Mouse (Mus musculus): ENCODE data around the gene Ahcy. TPM values are rescaled to one million over a fixed set of nuclear protein-coding genes. Genes with fewer than 3 reads are reported as not detected.
"Not testable (repeated sequence)": the region's sequence is repeated elsewhere in the genome, so short reads cannot be mapped to it uniquely, and the experiment has no call there.

Gene Ahcy
- polyA plus RNA-seq, 1 experiment = 34.4 TPM

DNA sequence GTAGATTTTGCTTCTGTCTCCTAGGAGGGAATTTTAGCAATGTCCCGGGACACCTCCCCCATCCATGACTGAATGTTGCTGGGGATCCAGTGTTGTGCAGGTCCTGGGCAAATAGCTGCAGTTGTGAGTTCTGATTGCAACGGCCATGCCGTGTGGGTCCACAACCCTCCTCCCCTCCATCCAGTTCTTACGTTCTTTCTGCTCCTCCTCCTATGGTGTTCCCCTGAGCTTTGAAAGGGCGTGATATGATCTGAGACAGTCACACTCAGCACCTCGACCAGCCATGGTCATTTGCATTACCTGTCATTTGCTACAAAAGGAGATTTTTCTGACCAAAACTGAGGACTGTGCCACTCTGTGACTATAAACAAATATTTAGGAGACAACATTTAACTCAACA is 1.4 kb upstream of the Ahcy start:
- DNase-seq (ENCODE audit: extremely low spot score in 1 of 2, low spot score in 1 of 2) = no peak

- DNase-seq (ENCODE audit: extremely low spot score in 1 of 2, low spot score in 1 of 2) = peak in 1 of 2 experiments; percentile 36
Measured at GRCm38 (mm10) chr2:155074766-155075330, 551 bp upstream of the Ahcy start.

DNA sequence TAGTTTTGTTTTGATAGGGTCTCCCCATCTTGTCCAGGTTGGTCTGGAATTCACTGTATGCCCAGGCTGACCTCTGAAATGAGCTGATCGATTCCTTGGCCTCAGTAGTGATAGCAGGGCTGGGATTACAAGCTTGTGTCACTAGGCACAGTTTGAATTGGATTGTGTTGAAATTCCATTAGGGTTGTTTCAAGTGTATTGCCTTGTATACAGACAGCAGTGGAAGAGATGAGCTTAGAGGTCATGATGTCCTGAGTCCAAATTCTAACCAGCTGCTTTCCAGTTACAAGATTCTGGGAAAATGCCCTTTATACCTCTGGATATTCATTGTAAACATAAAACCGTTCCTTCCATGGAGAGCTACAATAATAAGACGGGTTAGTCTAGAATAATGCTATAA is 950 bp downstream of the Ahcy start:
- no peak for DNase-seq (ENCODE audit: extremely low spot score in 1 of 2, low spot score in 1 of 2)

- DNase-seq (ENCODE audit: extremely low spot score in 1 of 2, low spot score in 1 of 2) = no peak
Measured at GRCm38 (mm10) chr2:155072353-155073145, 1.7 kb downstream of the Ahcy start.

DNA sequence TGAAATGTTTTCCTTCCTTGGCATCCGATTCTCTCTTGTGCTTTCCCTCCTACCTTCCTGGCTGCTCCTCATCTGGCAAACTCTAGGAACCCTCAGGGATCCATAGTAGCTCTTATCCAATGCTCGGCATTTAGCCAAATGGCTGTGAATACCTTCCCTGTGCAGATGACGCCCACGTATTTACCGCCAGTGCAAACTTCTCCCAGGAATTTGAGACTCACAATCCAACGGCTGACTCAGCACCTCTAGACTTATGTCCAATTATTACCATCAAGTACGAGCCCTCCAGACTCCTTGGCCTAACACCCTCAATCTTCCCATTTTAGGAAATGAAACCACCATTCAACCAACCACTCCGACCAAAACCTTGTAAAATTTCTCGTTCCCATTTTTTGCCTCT is 3.3 kb downstream of the Ahcy start:
- peak in 1 of 2 experiments; percentile 17 for DNase-seq (ENCODE audit: extremely low spot score in 1 of 2, low spot score in 1 of 2)

DNA sequence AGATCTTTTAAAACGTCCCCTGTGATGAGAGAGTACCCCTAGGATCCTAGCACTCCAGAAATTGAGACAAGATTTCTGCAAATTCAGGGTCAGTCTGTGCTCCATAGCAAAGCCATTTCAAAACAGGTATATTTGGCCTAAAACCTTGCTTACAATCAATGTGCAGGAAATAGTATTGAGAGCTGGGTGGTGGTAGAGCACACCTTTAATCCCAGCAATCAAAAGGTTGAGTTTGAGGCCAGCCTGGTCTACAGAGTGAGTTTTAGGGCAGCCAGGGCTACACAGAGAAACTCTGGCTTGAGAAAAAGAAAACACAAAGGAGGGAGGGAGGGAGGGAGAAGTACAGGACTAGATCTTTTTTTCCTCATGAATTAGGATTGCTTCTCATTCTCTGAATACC is 16.9 kb downstream of the Ahcy start:
- no peak for DNase-seq (ENCODE audit: extremely low spot score in 1 of 2, low spot score in 1 of 2)

DNA sequence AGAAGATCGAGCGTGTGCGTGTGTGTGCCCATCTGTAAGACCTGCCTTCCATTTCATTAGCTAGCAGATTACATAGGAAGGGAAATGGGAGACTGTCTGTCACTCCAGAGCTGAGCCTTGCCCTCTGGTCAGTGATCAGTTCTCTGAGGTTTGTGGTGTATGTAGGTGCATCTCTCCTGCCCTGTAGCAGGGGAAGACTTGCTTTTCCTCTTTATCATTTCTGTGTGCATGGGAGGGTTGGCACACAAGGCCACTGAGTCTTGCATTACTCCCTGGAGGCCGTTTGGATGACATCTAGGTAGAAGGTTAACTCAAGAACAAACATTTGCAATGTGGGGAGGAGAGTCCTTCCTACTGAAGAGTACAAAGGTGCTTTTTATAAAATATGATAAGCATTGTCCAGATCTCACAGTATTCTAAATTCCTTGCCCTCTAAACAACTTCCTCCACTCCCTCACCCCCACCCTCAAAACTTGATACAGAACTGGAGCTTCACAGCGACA is 18.2 kb downstream of the Ahcy start:
- DNase-seq (ENCODE audit: extremely low spot score in 1 of 2, low spot score in 1 of 2) = no peak

GRCm38 (mm10) chr2:155054672-155055071 is 19.6 kb downstream of the Ahcy start:
- no peak for DNase-seq (ENCODE audit: extremely low spot score in 1 of 2, low spot score in 1 of 2)

DNA sequence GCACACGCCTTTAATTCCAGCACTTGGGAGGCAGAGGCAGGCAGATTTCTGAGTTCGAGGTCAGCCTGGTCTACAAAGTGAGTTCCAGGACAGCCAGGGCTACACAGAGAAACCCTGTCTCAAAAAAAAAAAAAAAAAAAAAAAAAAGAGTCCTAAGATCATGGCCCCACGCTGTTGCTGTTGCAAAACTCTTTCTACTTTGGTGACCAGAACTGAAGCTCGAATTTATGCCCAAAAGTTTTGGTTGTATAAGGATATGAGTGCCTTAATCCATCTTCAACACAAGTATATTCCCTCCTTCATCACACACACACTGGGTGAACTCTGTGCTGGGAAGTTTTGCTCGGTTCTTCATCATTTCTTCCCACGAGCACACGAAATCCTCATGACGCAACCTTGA is 20.8 kb downstream of the Ahcy start:
- not testable (repeated sequence) for DNase-seq (ENCODE audit: extremely low spot score in 1 of 2, low spot score in 1 of 2)

GRCm38 (mm10) chr2:155052681-155053080 is 21.6 kb downstream of the Ahcy start:
- peak in 1 of 2 experiments; percentile 9 for DNase-seq (ENCODE audit: extremely low spot score in 1 of 2, low spot score in 1 of 2)

DNA sequence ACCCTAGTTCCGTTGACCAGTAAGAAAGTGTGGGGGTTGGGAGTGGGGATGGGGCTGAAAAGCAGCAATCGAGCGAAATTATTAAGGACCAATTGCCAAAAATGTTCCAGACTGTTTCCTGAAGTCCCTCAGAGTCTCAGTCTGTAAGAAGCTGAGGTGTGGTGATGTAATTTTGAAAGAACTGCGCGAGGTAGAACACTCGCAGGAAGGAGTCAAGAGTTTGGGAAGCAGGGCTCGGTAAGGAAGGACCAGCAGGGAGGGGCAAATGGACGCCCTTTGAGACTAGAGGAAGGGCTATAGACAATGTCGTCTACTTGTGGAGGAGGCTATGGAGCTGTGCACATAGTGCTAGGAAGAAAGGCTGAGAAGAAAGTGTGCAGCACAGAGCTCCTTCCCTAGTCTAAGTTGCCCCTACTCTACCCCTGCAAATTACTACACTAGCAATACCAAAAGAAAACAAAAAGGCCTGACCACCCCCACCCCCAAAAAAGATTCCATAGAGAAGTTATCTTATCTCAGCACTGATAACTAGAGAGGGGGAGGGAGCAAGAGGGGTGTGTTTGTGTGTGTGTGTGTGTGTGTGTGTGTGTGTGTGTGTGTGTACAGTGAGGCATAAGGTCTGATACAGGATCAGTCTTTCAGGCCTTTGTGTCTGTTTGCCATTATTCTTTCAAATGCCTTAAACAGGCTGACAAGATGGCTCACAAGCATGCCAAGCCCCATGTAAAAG is 22.5 kb downstream of the Ahcy start:
- no peak for DNase-seq (ENCODE audit: extremely low spot score in 1 of 2, low spot score in 1 of 2)

DNA sequence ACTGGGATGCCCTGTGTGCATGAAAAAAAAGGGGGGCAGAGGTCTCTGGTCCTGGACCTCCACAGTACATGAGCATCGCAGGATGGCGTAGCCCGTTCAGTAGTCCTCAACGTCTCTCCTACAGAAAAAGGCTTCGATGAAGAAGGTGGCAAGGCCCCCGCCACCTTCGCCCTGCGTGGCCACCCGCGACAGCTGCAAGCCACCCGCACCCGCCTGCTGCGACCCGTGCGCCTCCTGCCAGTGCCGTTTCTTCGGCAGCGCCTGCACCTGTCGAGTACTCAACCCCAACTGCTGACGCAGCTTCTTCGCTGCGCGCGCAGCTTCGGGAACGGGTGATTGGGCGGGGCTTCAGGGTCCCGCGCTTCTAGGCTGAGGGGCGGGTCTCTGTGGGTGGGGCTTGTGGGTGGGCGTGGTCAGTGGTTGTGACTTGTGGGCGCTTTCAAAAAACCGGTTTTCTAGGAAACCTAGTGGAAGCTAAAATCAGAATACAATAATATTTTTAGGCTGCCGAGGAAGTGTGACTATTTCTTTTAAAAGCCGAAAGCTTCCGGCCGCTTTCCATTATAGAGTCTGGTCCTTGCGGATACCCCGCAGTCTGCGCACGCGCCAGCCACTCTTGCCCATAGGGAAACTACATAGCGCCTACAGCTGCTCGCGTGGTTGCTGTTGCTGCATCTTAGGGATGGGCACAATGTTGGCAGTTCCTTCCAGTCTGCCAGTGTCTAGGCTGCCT is 23.6 kb downstream of the Ahcy start:
- peak; percentile 77 to 93 for DNase-seq (ENCODE audit: extremely low spot score in 1 of 2, low spot score in 1 of 2)

DNA sequence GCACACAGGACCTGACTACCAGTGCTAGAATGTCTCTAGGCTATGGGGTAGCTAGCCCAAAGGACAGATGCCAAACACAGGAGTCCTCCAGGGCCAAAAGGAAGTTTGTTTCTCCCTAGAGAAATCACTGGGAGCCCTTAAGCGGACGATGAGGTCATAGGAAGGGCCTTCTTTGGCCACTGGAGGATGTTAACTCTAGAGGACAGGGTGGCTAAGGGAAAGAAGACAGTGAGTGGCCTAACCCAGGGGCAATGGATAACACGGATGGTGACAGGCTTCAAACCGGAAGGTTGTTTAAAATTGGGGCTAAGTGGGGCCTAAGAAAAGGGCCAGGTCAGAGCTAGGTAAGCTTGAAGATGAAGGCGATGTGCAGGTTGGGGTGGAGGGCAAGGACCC is 24.2 kb downstream of the Ahcy start:
- peak in 1 of 2 experiments; percentile 9 for DNase-seq (ENCODE audit: extremely low spot score in 1 of 2, low spot score in 1 of 2)

- DNase-seq (ENCODE audit: extremely low spot score in 1 of 2, low spot score in 1 of 2) = no peak
Measured at GRCm38 (mm10) chr2:155047452-155048178, 26.7 kb downstream of the Ahcy start.

- no peak for DNase-seq (ENCODE audit: extremely low spot score in 1 of 2, low spot score in 1 of 2)
Measured at GRCm38 (mm10) chr2:155046803-155047202, 27.5 kb downstream of the Ahcy start.

DNA sequence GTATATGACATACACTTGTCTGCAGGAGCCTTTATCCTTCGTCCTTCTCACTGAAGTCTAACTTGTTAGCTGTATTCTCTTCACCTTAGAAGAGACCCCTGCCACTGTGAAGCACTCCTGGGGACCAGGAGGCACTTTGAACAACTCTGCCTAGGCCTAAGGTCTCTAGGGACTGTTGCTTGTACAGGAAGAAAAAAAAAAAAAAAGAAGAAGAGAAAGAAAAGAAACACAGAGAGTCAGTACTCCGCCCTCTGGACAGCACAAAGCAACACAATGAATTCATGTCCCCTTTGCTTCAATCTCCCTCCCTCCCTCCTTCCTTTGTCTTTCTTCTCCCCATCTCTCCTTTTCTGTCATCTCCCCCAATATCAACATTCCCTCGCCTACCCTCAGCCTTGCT is 29.2 kb downstream of the Ahcy start:
- DNase-seq (ENCODE audit: extremely low spot score in 1 of 2, low spot score in 1 of 2) = no peak

DNA sequence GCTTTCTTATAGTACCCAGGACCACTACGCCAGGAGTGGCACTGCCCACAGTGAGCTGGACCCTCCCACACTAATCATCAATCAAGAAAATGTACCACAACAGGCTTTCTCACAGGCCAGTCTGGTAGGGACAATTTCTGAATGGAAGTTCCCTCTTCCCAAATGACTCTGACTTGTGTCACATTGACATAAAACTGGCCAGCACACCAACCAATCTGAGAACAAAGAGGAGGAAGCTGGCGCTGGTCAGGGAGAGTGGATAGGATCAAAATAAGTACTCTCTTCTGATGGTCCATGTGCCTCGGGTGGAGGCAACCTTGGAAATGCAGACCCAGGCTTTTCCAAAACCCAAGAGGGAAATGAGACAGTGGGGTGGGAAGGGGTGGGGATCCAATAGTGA is 29.8 kb downstream of the Ahcy start:
- DNase-seq (ENCODE audit: extremely low spot score in 1 of 2, low spot score in 1 of 2) = no peak

- DNase-seq (ENCODE audit: extremely low spot score in 1 of 2, low spot score in 1 of 2) = no peak
Measured at GRCm38 (mm10) chr2:155039956-155040355, 34.3 kb downstream of the Ahcy start.

- no peak for DNase-seq (ENCODE audit: extremely low spot score in 1 of 2, low spot score in 1 of 2)
Measured at GRCm38 (mm10) chr2:155032938-155033710, 41.2 kb downstream of the Ahcy start.

Data from frontal cortex, adult 2 months (tissue).